Mouse (Mus musculus) lung, postnatal 10 days (tissue): ENCODE results near the gene Yeats2.

ENCODE experiments used
- DNase-seq: peaks from one replicate; pipeline ENCODE4 v3.0.0; 2021

The Yeats2 gene

GRCm38 (mm10) chr16:20192043-20192442 lies 51.2 kb downstream of the Yeats2 start:
- DNase-seq = no peak

- peak; percentile 47 for DNase-seq
These were observed 54.7 kb downstream of the Yeats2 start for GRCm38 (mm10) chr16:20195546-20195945.

- no peak for DNase-seq
These were observed 56.1 kb downstream of the Yeats2 start for GRCm38 (mm10) chr16:20196962-20197361.

- no peak for DNase-seq
These were observed 58.8 kb downstream of the Yeats2 start for GRCm38 (mm10) chr16:20199501-20200201.

- DNase-seq = peak; percentile 65
These were observed 72.8 kb downstream of the Yeats2 start for GRCm38 (mm10) chr16:20213591-20214226.

- DNase-seq = no peak
These were observed 81.9 kb downstream of the Yeats2 start for GRCm38 (mm10) chr16:20222726-20223125.

- DNase-seq = no peak
These were observed 85.8 kb downstream of the Yeats2 start for GRCm38 (mm10) chr16:20226676-20227075.

GRCm38 (mm10) chr16:20227504-20227903 lies 86.6 kb downstream of the Yeats2 start:
- no peak for DNase-seq

GRCm38 (mm10) chr16:20228167-20228566 lies 87.3 kb downstream of the Yeats2 start:
- no peak for DNase-seq

GRCm38 (mm10) chr16:20234406-20234805 lies 93.5 kb downstream of the Yeats2 start:
- DNase-seq = no peak

- no peak for DNase-seq
These were observed 96.6 kb downstream of the Yeats2 start for GRCm38 (mm10) chr16:20237426-20237825.

- DNase-seq = no peak
These were observed 97.8 kb downstream of the Yeats2 start for GRCm38 (mm10) chr16:20238646-20239045.

- DNase-seq = peak; percentile 33
These were observed 99.9 kb downstream of the Yeats2 start, which contains the start of gene Map6d1 for GRCm38 (mm10) chr16:20240468-20241414. Gene Map6d1, minus strand, starts transcription at chr16:20241358.

- DNase-seq = no peak
These were observed 106.2 kb downstream of the Yeats2 start for GRCm38 (mm10) chr16:20247103-20247502.

- DNase-seq = no peak
These were observed 107.7 kb downstream of the Yeats2 start for GRCm38 (mm10) chr16:20248442-20249174.

GRCm38 (mm10) chr16:20257926-20258325 lies 117.1 kb downstream of the Yeats2 start:
- no peak for DNase-seq

- no peak for DNase-seq
These were observed 124.2 kb downstream of the Yeats2 start for GRCm38 (mm10) chr16:20265089-20265488.

- DNase-seq = no peak
These were observed 130.5 kb downstream of the Yeats2 start for GRCm38 (mm10) chr16:20271339-20271738.

- no peak for DNase-seq
These were observed 132.1 kb downstream of the Yeats2 start for GRCm38 (mm10) chr16:20272994-20273393.

GRCm38 (mm10) chr16:20279395-20279794 lies 138.5 kb downstream of the Yeats2 start:
- no peak for DNase-seq

GRCm38 (mm10) chr16:20280238-20280637 lies 139.4 kb downstream of the Yeats2 start:
- DNase-seq = no peak
